Mouse (Mus musculus) embryonic stem cell, embryonic (primary cell): ENCODE data around the gene Gm20924.
"Not testable (repeated sequence)": the region's sequence is repeated elsewhere in the genome, so short reads cannot be mapped to it uniquely, and the experiment has no call there.

Source experiments
- CTCF ChIA-PET, 4 experiments: fragments of 300-600 bp in 2 of 4; fragments of 350-600 bp in 2 of 4; sonication (Branson Sonifier 250); formaldehyde crosslinking; loops; one replicate each; lab custom pipeline; 2022; ENCODE audit warnings: inconsistent platforms in 2 of 4; lab: Charles Lee
- POLR2A ChIA-PET, 4 experiments: fragments of 300-600 bp in 2 of 4; fragments of 350-600 bp in 2 of 4; sonication (Branson Sonifier 250); formaldehyde crosslinking; loops; one replicate each; lab custom pipeline; 2022; ENCODE audit warnings: antibody characterized with exemption in 4 of 4, inconsistent platforms in 1 of 4; lab: Charles Lee

The Gm20924 gene

GRCm38 (mm10) chrY:65207427-65207826, at the start of gene Gm20924:
Gm20924 (minus strand) TSS chrY:65207527.
- POLR2A ChIA-PET, CTCF ChIA-PET: not testable (repeated sequence)
